Mouse (Mus musculus) frontal cortex, postnatal 10 days (tissue): ENCODE measurements around the gene Ganc.

Source experiments
- DNase-seq, 2 experiments: peaks; one replicate each; pipeline ENCODE4 v3.0.0; 2022; ENCODE audit warnings: low spot score in 2 of 2, mixed read lengths in 1 of 2

Gene Ganc

GRCm38 (mm10) chr2:120501931-120502604, 98.4 kb downstream of the Ganc start:
- DNase-seq = no peak

GRCm38 (mm10) chr2:120502605-120502990, 98.9 kb downstream of the Ganc start:
- no peak for DNase-seq

GRCm38 (mm10) chr2:120503094-120503493, 99.4 kb downstream of the Ganc start:
- DNase-seq = no peak

GRCm38 (mm10) chr2:120503992-120504391, 100.3 kb downstream of the Ganc start:
- DNase-seq = no peak
